Mouse (Mus musculus): ENCODE measurements around the gene A230050P20Rik.
"Not testable (repeated sequence)": the region's sequence is repeated elsewhere in the genome, so short reads cannot be mapped to it uniquely, and the experiment has no call there.

DNA sequence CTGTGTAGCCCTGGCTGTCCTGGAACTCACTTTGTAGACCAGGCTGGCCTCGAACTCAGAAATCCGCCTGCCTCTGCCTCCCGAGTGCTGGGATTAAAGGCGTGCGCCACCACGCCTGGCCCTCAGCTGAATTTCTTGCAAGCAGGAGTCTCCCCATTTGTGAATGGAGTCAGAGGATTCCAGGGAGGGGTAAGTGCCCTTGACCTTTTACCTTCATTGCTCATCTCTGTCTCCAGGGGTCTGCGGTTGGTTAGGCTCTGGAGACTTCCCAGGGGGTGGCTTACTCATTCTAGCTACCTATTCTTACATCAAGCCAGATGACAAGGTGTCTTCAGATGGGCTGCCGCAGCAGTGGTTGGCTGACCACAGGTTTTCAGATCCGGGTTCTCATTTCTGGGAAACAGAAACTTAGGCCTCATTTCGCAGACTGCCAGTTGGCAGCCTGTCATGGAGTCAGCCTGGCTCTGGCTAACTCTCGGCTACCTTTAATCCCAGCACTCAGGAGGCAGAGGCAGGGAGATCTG lies 32.9 kb upstream of the A230050P20Rik start:
- TF ChIP-seq CTCF (IDR thresholded peaks at IDR 0.05; ENCODE audit: extremely low read depth, insufficient read depth, insufficient read length, insufficient replicate concordance); POLR2A (IDR thresholded peaks at IDR 0.05; ENCODE audit: low read depth, low read length): not testable (repeated sequence)
